Mouse (Mus musculus) heart, postnatal 4 days (tissue): ENCODE measurements around the gene Tecrl. TPM values are rescaled to one million over a fixed set of nuclear protein-coding genes. Genes with fewer than 3 reads are reported as not detected.
A peak's percentile ranks its signal among the peaks of the same experiment; 100 is the strongest.

Source experiments
- DNase-seq: peaks from one replicate; pipeline ENCODE4 v3.0.0; 2021
- total RNA-seq, 2 experiments: library from RNA; stranded (reverse); gene quantifications; 2 replicates each; pipeline ENCODE4 v1.2.3; 2021

Gene Tecrl
- 10 to 100 TPM; 34.0 to 38.5 TPM for total RNA-seq

DNA sequence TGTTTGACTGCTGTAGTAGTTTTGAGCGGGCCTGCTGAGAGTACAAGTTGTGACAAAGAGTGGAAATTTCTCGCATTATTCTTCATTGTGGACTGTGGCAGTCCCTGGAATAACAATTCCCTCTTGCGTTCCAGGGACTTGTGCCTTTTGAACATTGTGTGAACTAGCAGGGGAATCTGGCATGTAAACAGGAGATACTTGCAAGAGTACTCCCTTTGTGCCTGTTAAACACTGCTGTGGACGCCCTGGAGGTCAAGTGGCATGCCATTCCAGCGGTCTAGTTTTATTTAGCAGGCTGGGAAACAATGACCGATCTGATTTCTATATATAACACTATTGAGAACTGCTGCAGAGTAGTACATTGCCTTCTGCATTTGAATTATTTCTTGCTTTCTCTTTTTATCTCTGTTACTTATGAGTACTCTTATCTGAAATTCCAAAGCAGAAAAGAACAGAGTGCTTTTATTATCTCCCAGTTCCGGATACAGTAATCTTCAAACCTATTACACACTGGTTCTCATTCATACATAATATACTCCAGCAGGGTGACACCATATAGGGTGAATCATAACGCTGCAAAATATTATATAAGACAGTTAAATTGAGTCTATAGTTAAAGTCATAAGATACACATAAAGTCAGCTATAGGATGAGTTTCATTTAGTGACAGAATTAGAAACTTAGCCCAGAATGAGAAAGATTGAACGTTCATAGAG, at the start of gene Tecrl:
Gene Tecrl, minus strand, starts transcription at position 350 of the 716 bp plus-strand sequence.
- peak; percentile 52 for DNase-seq

GRCm38 (mm10) chr5:83385021-83385420, 30.0 kb upstream of the Tecrl start:
- no peak for DNase-seq

DNA sequence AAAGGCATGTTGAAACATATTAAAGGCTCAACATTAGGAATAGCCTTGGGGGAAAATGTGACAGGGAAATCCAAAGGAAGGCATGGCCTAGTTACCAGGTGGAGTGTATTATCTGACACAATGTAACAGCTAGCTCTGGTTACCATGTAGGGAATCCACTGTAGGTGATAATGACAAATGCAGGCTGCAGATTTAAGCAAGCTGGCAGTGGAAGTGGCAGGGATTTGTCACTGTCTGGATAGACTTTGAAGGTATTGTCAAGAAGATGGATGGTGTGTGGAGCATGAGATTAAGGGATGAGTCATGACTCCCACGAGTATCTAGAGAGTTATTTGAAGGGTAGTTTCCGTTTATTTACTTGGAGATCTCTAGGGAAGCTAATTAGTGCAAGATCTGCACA, 3.4 kb downstream of the Tecrl start:
- no peak for DNase-seq

- no peak for DNase-seq
Measured at GRCm38 (mm10) chr5:83339144-83339543, 15.9 kb downstream of the Tecrl start.

DNA sequence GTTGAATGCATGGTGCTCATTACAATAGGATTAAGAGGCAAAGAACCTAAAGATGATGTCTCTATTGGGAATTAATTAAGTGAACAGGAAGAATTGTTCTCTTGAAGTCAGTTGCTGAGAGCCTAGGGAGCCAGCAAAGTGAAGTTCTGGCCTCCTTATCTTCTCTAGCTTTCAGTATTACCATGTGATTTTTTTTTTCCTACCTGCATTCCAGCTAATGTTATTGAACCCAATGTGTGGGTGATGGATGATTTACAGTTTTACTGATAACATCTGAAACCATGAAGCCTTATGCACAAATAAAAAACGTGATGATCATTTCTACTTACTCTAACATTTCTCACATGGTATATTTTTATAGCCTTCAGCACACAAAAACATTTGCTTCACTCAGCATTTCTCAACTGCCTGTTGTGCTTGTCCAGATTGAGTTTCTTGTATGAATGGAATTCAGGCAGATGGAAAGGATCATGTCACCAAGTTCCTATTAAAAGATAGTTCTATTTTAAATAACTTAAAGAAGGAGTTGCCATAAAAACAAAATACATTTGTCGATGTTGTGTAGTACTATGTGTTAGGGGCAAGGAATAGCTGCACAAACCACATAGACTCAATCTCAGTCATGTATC, 87.7 kb downstream of the Tecrl start:
- DNase-seq, result no peak

DNA sequence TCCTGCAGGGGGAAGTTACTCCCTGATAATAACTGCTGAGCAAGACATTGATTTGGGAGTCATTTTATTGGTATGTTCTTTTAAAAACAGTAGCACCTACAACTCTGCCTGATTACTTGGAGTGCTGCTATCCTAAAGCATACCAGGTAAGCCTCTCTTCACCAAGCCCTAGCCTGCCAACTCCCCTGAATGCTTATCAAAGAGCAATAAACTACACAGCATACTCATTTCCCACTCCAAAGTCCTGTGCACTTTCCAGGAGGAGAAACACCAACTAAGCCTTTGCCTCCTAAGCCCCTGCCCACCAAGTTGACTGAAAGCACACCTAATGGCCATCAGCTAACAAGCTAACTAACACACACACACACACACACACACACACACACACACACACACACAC, 94.9 kb downstream of the Tecrl start:
- no peak for DNase-seq

DNA sequence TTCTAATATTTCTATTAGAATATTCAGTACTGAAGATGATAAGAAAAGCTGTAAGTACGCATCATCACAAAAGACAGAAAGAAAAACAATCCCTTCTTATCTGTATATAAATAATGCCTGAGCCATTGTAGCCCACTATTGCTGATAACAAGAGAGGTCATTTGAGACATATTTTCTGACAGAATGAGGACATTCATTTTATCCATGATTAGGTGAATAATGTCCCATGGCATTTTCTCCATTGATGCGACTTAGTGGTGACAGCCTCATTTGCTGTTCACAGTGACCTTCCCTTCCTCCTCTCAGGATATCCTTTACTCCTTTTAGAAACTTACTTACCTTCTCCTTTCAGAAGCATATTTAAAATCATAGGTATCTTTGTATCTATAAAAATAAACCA, 100.9 kb downstream of the Tecrl start:
- no peak for DNase-seq

DNA sequence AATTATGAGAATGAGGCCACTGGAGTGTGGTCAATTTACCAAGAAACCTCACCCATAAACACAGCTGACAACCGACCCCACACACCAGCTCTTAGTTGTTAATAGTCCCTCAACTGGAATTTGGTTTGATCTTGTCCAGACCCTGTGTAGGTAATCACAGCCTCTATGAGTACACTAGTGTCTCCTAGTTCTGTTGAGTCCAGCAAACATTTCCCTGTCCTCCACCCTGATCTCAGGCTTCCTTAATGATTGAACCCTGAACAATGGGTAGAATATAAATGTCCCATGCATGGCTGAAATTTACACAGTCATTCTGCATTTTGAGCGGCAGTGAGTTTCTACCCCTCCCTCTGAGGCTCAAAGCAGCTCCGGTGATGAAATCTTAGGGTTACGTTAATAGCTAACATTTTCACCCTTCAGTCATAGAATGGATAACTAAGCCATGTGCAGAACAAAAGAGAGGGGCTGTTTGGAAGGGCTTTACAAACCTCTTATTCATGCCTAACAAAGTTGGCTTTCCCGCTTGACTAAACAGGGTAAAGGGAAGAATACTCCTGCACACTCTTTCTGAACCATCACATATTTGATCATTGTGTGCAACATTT, 116.0 kb downstream of the Tecrl start:
- DNase-seq, result no peak
